Comparison of ENCODE assay signal across 16 mouse cellular contexts in the genomic region with DNA sequence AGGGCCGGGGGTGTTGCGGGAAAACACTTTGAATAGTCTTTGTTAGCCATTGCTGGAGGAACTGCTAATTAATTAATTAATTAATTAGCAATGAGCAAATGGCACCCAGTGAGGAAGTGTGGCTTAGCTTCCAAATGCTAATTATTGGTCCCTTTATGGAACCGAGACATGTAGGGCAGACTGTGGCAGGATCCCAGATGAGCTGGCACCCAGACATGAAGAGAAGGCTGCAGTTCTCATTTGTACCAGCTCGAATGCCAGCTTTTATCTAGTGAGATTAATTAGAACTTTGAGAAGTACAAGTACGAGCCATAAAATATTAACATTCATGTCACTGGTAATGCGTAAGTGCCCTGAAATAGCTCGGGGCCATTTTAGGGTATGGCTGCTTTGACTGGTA. TPM values are rescaled to one million over a fixed set of nuclear protein-coding genes. Genes with fewer than 3 reads are reported as not detected.
DNase-seq lines count a peak whose midpoint lies in the region; ATAC-seq lines count a peak whose summit lies in the region.
"Had no signal": no experiment of that assay in that cellular context is flagged by ENCODE, and none has a peak within 500 bp of the region (broad histone marks: within the 10 kb centered on the region; RNA-seq: fewer than 3 reads in every experiment).

No protein-coding gene starts in this region.

- H3K27ac ChIP-seq in midbrain, embryonic 11.5 days (ENCODE audit: low read depth, low read length): no peak overlapping the region
- H3K27ac ChIP-seq in midbrain, embryonic 15.5 days: no peak overlapping the region
- H3K27ac ChIP-seq: embryonic facial prominence, embryonic 10.5 days; heart, adult 2 months had no signal

- H3K9ac ChIP-seq in midbrain, embryonic 11.5 days (ENCODE audit: low read length): no peak overlapping the region
- H3K9ac ChIP-seq in midbrain, embryonic 15.5 days: no peak overlapping the region
- H3K9ac ChIP-seq: liver, postnatal 0 days had no signal

- 88% methylated on average over 7 of the region's 7 CpGs for WGBS in midbrain, embryonic 11.5 days
- WGBS in midbrain, embryonic 15.5 days: 73% methylated on average over 7 of the region's 7 CpGs

- H3K4me1 ChIP-seq in midbrain, embryonic 11.5 days (ENCODE audit: control insufficient read depth, insufficient read depth, low read length): peaks cover 6% of the 10 kb centered on the region
- peaks cover 11% of the 10 kb centered on the region for H3K4me1 ChIP-seq in midbrain, embryonic 15.5 days

- H3K4me2 ChIP-seq in midbrain, embryonic 11.5 days: no peak overlapping the region
- no peak overlapping the region for H3K4me2 ChIP-seq in midbrain, embryonic 15.5 days

- H3K36me3 ChIP-seq in midbrain, embryonic 11.5 days (ENCODE audit: control insufficient read depth, insufficient read depth, low read length): no peaks in the 10 kb centered on the region
- H3K36me3 ChIP-seq in midbrain, embryonic 15.5 days (replicated peaks): no peaks in the 10 kb centered on the region
- H3K36me3 ChIP-seq: embryonic facial prominence, embryonic 10.5 days had no signal

- no peaks in the 10 kb centered on the region for H3K27me3 ChIP-seq in midbrain, embryonic 11.5 days (ENCODE audit: control insufficient read depth, insufficient read depth, low read length)
- H3K27me3 ChIP-seq in midbrain, embryonic 15.5 days (replicated peaks): no peaks in the 10 kb centered on the region
- H3K27me3 ChIP-seq: Patski had no signal

- DNase-seq in midbrain, embryonic 11.5 days (ENCODE audit: low spot score, missing footprints): peak; percentile 76
- DNase-seq in layer of hippocampus, postnatal 36 days: peak; percentile 56 to 58
- DNase-seq in right cerebral cortex, postnatal 4 days: peak; percentile 48
- DNase-seq in testis, postnatal 14 days (ENCODE audit: low spot score): no peak
- no peak for DNase-seq in embryo, embryonic 10.5 days (ENCODE audit: low spot score)
- DNase-seq: adrenal gland, postnatal 25 days; cerebellum, adult 18-20 months; heart, postnatal 4 days; kidney, adult 9 months; liver, postnatal 0 days; thymus, postnatal 25 days had no signal

- no peak for ATAC-seq in midbrain, embryonic 11.5 days (ENCODE audit: low FRiP score)
- ATAC-seq in midbrain, embryonic 15.5 days (replicated peaks): no peak
- peak; percentile 41; the same call in 1 of the 2 replicates for ATAC-seq in frontal cortex, adult (ENCODE audit: low TSS enrichment)
- ATAC-seq: liver, postnatal 0 days; Patski had no signal

- no peaks in the 10 kb centered on the region for H3K9me3 ChIP-seq in midbrain, embryonic 11.5 days (ENCODE audit: control insufficient read depth, low read length)
- no peaks in the 10 kb centered on the region for H3K9me3 ChIP-seq in midbrain, embryonic 15.5 days
- H3K9me3 ChIP-seq: embryonic facial prominence, embryonic 10.5 days had no signal

- no peak overlapping the region for H3K4me3 ChIP-seq in midbrain, embryonic 11.5 days (ENCODE audit: low read depth, low read length)
- no peak overlapping the region for H3K4me3 ChIP-seq in midbrain, embryonic 15.5 days
- H3K4me3 ChIP-seq: embryonic facial prominence, embryonic 10.5 days; heart, adult 2 months had no signal

RNA-seq across cellular contexts. Expression of gene Xrcc2, which starts 53.2 kb away (rescaled TPM):
- 9.7 and 10.2 TPM in 2 replicates for polyA plus RNA-seq in midbrain, embryonic 11.5 days (2014; fragmentation: Nextera tagmentation; extraction: Ambion mirVana)
- 5.1 and 5.2 TPM in 2 replicates for polyA plus RNA-seq in midbrain, embryonic 15.5 days (2015; fragmentation: Nextera tagmentation; extraction: Ambion mirVana)
- 1 to 10 TPM; 5.2 to 6.8 TPM for total RNA-seq in layer of hippocampus, postnatal 36 days (2021)

Comparison
In these comparisons a context has a peak if more than half of its experiments do, and no peak if none do; other contexts are left out.
1. DNase-seq: peak in midbrain, embryonic 11.5 days (single experiment), layer of hippocampus, postnatal 36 days (2 of 2) and right cerebral cortex, postnatal 4 days (single experiment); none in testis, postnatal 14 days (single experiment) and embryo, embryonic 10.5 days (single experiment).